In genomic region chr16:5478970-5479369, GRCm38 (mm10) we compare ENCODE assay signal across 24 mouse cellular contexts.
"Had no signal": no experiment of that assay in that cellular context is flagged by ENCODE, and none has a peak within 500 bp of the region (broad histone marks: within the 10 kb centered on the region; RNA-seq: fewer than 3 reads in every experiment).

No protein-coding gene starts in this region.

- H3K4me1 ChIP-seq: heart, embryonic 13.5 days; heart, embryonic 15.5 days; limb, embryonic 13.5 days; limb, embryonic 15.5 days; liver, embryonic 13.5 days; liver, embryonic 15.5 days had no signal

- H3K27me3 ChIP-seq: forebrain, embryonic 15.5 days; hindbrain, embryonic 15.5 days; liver, embryonic 13.5 days; liver, embryonic 15.5 days had no signal

- H3K9ac ChIP-seq: forebrain, embryonic 15.5 days; forebrain, postnatal 0 days; heart, embryonic 13.5 days; heart, embryonic 15.5 days; hindbrain, embryonic 13.5 days; hindbrain, embryonic 15.5 days; limb, embryonic 13.5 days; limb, embryonic 15.5 days; liver, embryonic 13.5 days; liver, embryonic 15.5 days had no signal

- H3K9me3 ChIP-seq: forebrain, embryonic 15.5 days; heart, embryonic 13.5 days; heart, embryonic 15.5 days; hindbrain, embryonic 13.5 days; hindbrain, embryonic 15.5 days; limb, embryonic 13.5 days; limb, embryonic 15.5 days; liver, embryonic 13.5 days; liver, embryonic 15.5 days had no signal

- H3K4me2 ChIP-seq: forebrain, embryonic 15.5 days; heart, embryonic 11.5 days; heart, embryonic 13.5 days; heart, embryonic 15.5 days; hindbrain, embryonic 13.5 days; hindbrain, embryonic 15.5 days; limb, embryonic 13.5 days; limb, embryonic 15.5 days; liver, embryonic 13.5 days; liver, embryonic 15.5 days had no signal

- H3K36me3 ChIP-seq: forebrain, embryonic 15.5 days; heart, embryonic 13.5 days; heart, embryonic 15.5 days; hindbrain, embryonic 13.5 days; hindbrain, embryonic 15.5 days; limb, embryonic 13.5 days; limb, embryonic 15.5 days; liver, embryonic 13.5 days; liver, embryonic 15.5 days had no signal

- H3K27ac ChIP-seq: forebrain, embryonic 15.5 days; heart, adult 2 months; heart, embryonic 13.5 days; heart, embryonic 15.5 days; hindbrain, embryonic 13.5 days; hindbrain, embryonic 15.5 days; hindbrain, postnatal 0 days; limb, embryonic 13.5 days; limb, embryonic 15.5 days; liver, embryonic 13.5 days; liver, embryonic 15.5 days had no signal

- ATAC-seq: forebrain, embryonic 15.5 days; forebrain, postnatal 0 days; hindbrain, postnatal 0 days; intestine, embryonic 16.5 days had no signal

- DNase-seq: forebrain, postnatal 0 days; gastrocnemius, postnatal 14 days; gastrocnemius, postnatal 36 days; heart, adult 11 months; heart, adult 2 months; heart, postnatal 14 days; heart, postnatal 36 days; kidney, adult 8-10 months; layer of hippocampus, adult 9-11 months; layer of hippocampus, postnatal 36 days; left cerebral cortex, postnatal 4 days; liver, embryonic 13.5 days; lung, adult 18-20 months had no signal

- H3K4me3 ChIP-seq: forebrain, embryonic 15.5 days; heart, adult 2 months; heart, embryonic 13.5 days; heart, embryonic 15.5 days; hindbrain, embryonic 13.5 days; hindbrain, embryonic 15.5 days; limb, embryonic 13.5 days; limb, embryonic 15.5 days; liver, embryonic 13.5 days; liver, embryonic 15.5 days had no signal
